Comparison of ENCODE assay signal across 24 mouse cellular contexts in the genomic region with DNA sequence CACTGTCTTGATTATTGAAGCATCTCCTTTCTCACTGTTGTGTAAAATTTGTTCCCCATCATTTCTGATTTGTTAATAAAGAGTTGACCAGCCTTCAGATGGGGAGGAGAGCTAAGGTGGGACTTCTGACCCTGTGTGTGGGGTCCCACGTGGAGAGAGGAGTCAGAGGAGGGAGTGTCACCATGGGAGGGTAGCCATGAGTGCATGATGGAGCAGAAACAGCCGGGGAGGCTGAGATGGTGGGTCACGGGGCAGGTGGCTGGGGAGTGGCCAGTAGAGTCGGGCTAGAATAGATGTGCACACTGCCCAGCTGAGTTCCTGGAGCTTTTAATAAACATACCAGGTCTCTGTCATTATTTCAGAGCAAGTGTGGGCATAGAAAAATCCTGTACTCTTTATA.
DNase-seq lines count a peak whose midpoint lies in the region; ATAC-seq and TF ChIP-seq lines count a peak whose summit lies in the region.
"Had no signal": no experiment of that assay in that cellular context is flagged by ENCODE, and none has a peak within 500 bp of the region (broad histone marks: within the 10 kb centered on the region; RNA-seq: fewer than 3 reads in every experiment).

No protein-coding gene starts in this region.

- TF ChIP-seq EP300 in heart, adult 2 months (IDR thresholded peaks at IDR 0.05; ENCODE audit: insufficient read depth, low read depth, low read length) = no peak

- DNase-seq in heart, adult 11 months = peak; percentile 87
- no peak for DNase-seq in heart, adult 2 months
- DNase-seq in kidney, postnatal 14 days = no peak
- DNase-seq in kidney, postnatal 0 days (ENCODE audit: low spot score) = peak; percentile 19
- DNase-seq in kidney, adult 18-20 months = no peak
- DNase-seq: adrenal gland, adult 8-10 months; adrenal gland, postnatal 14 days; adrenal gland, postnatal 36 days; B cell, adult 2 months; cerebellum, adult 11-12 months; cerebellum, adult 2 months; cerebellum, adult 9-10 months; cerebellum, postnatal 10 days; cerebellum, postnatal 25 days had no signal

- no peak for TF ChIP-seq POLR2A in heart, adult 2 months (IDR thresholded peaks at IDR 0.05; ENCODE audit: insufficient read depth, low read depth, low read length)

- no peak for TF ChIP-seq CTCF in heart, adult 2 months (IDR thresholded peaks at IDR 0.05)
- no peak for TF ChIP-seq CTCF in kidney, postnatal 0 days (IDR thresholded peaks at IDR 0.05; ENCODE audit: low read depth)

- no peaks in the 10 kb centered on the region for H3K4me1 ChIP-seq in heart, adult 2 months (ENCODE audit: control insufficient read depth, insufficient read depth, low read length)
- no peaks in the 10 kb centered on the region for H3K4me1 ChIP-seq in kidney, embryonic 15.5 days
- H3K4me1 ChIP-seq in kidney, postnatal 0 days (replicated peaks; ENCODE audit: insufficient read depth, low read length) = no peaks in the 10 kb centered on the region
- H3K4me1 ChIP-seq: embryonic facial prominence, embryonic 10.5 days; embryonic facial prominence, embryonic 12.5 days; forebrain, embryonic 13.5 days; forebrain, embryonic 15.5 days had no signal

- H3K4me2 ChIP-seq in kidney, embryonic 15.5 days = no peak overlapping the region
- H3K4me2 ChIP-seq in kidney, postnatal 0 days (ENCODE audit: low read length) = no peak overlapping the region
- H3K4me2 ChIP-seq: embryonic facial prominence, embryonic 12.5 days; forebrain, embryonic 13.5 days; forebrain, embryonic 15.5 days had no signal

- no peak overlapping the region for H3K9ac ChIP-seq in heart, adult 2 months (ENCODE audit: low read depth, low read length)
- H3K9ac ChIP-seq in kidney, embryonic 15.5 days = no peak overlapping the region
- H3K9ac ChIP-seq in kidney, postnatal 0 days (ENCODE audit: low read depth, low read length) = no peak overlapping the region
- H3K9ac ChIP-seq: embryonic facial prominence, embryonic 12.5 days; forebrain, embryonic 13.5 days; forebrain, embryonic 15.5 days had no signal

- H3K27ac ChIP-seq in heart, adult 2 months = no peak overlapping the region
- H3K27ac ChIP-seq in kidney, embryonic 15.5 days = no peak overlapping the region
- no peak overlapping the region for H3K27ac ChIP-seq in kidney, postnatal 0 days
- H3K27ac ChIP-seq: embryonic facial prominence, embryonic 10.5 days; embryonic facial prominence, embryonic 12.5 days; forebrain, embryonic 13.5 days; forebrain, embryonic 15.5 days had no signal

- intact Hi-C loops in heart, adult 2 months (cut with DNase I) = no loop called here

- H3K9me3 ChIP-seq in kidney, embryonic 15.5 days (replicated peaks) = no peaks in the 10 kb centered on the region
- H3K9me3 ChIP-seq in kidney, postnatal 0 days (replicated peaks; ENCODE audit: low read length) = no peaks in the 10 kb centered on the region
- H3K9me3 ChIP-seq: embryonic facial prominence, embryonic 10.5 days; embryonic facial prominence, embryonic 12.5 days; forebrain, embryonic 13.5 days; forebrain, embryonic 15.5 days; G1E had no signal

- no peaks in the 10 kb centered on the region for H3K79me2 ChIP-seq in heart, adult 2 months (replicated peaks; ENCODE audit: control insufficient read depth, insufficient read depth, low read length)

- H3K36me3 ChIP-seq in heart, adult 2 months (ENCODE audit: control insufficient read depth, insufficient read depth, low read length) = no peaks in the 10 kb centered on the region
- H3K36me3 ChIP-seq in kidney, embryonic 15.5 days = no peaks in the 10 kb centered on the region
- H3K36me3 ChIP-seq in kidney, postnatal 0 days (ENCODE audit: insufficient read depth, low read length) = no peaks in the 10 kb centered on the region
- H3K36me3 ChIP-seq: embryonic facial prominence, embryonic 10.5 days; embryonic facial prominence, embryonic 12.5 days; forebrain, embryonic 15.5 days had no signal

- no peaks in the 10 kb centered on the region for H3K27me3 ChIP-seq in heart, adult 2 months (ENCODE audit: control insufficient read depth, insufficient read depth, low read length)
- H3K27me3 ChIP-seq in kidney, embryonic 15.5 days = no peaks in the 10 kb centered on the region
- no peaks in the 10 kb centered on the region for H3K27me3 ChIP-seq in kidney, postnatal 0 days (ENCODE audit: insufficient read depth, low read length)
- H3K27me3 ChIP-seq: CH12.LX; embryonic facial prominence, embryonic 12.5 days; forebrain, embryonic 13.5 days; forebrain, embryonic 15.5 days; Patski had no signal

- WGBS in heart, adult 2 months = 74% methylated on average over 4 of the region's 4 CpGs
- WGBS in kidney, embryonic 15.5 days = 34% methylated on average over 4 of the region's 4 CpGs
- WGBS in kidney, postnatal 0 days = 34% methylated on average over 4 of the region's 4 CpGs

- no peak overlapping the region for H3K4me3 ChIP-seq in heart, adult 2 months
- no peak overlapping the region for H3K4me3 ChIP-seq in kidney, embryonic 15.5 days (replicated peaks)
- no peak overlapping the region for H3K4me3 ChIP-seq in kidney, postnatal 0 days (replicated peaks; ENCODE audit: low read depth, low read length)
- H3K4me3 ChIP-seq: embryonic facial prominence, embryonic 10.5 days; embryonic facial prominence, embryonic 12.5 days; forebrain, embryonic 13.5 days; forebrain, embryonic 15.5 days had no signal

- peak; percentile 85 for ATAC-seq in kidney, embryonic 15.5 days (replicated peaks; ENCODE audit: low FRiP score)
- ATAC-seq in kidney, postnatal 0 days (replicated peaks; ENCODE audit: low FRiP score, low read depth) = peak; percentile 77
- ATAC-seq: activated CD4-positive, CD25-positive, alpha-beta regulatory T cell, adult 4 months; CD4-positive, CD25-positive, alpha-beta regulatory T cell, adult 4 months; forebrain, embryonic 13.5 days; forebrain, embryonic 15.5 days; Patski had no signal

Comparison
In these comparisons a context has a peak if more than half of its experiments do, and no peak if none do; other contexts are left out.
1. DNase-seq: peak in heart, adult 11 months (single experiment) and kidney, postnatal 0 days (single experiment); none in heart, adult 2 months (0 of 2), kidney, postnatal 14 days (single experiment) and kidney, adult 18-20 months (single experiment).